Mouse (Mus musculus): ENCODE data around the gene Zfp160.
A peak's percentile ranks its signal among the peaks of the same experiment; 100 is the strongest.
"Not testable (repeated sequence)": the region's sequence is repeated elsewhere in the genome, so short reads cannot be mapped to it uniquely, and the experiment has no call there.

Zfp160 gene

GRCm38 (mm10) chr17:21008382-21009331 lies at the start of gene Zfp160:
TSS of gene Zfp160 (plus strand) at chr17:21008903.
- DNase-seq (ENCODE audit: extremely low read depth, insufficient read length, low spot score) = peak; percentile 84

GRCm38 (mm10) chr17:20960386-20960785 lies 48.3 kb upstream of the Zfp160 start:
- no peak for DNase-seq (ENCODE audit: extremely low read depth, insufficient read length, low spot score)

- DNase-seq (ENCODE audit: extremely low read depth, insufficient read length, low spot score) = no peak
Measured at GRCm38 (mm10) chr17:20965421-20965820, 43.3 kb upstream of the Zfp160 start.

- no peak for DNase-seq (ENCODE audit: extremely low read depth, insufficient read length, low spot score)
Measured at GRCm38 (mm10) chr17:20966681-20967080, 42.0 kb upstream of the Zfp160 start.

GRCm38 (mm10) chr17:20993716-20994115 lies 15.0 kb upstream of the Zfp160 start:
- no peak for DNase-seq (ENCODE audit: extremely low read depth, insufficient read length, low spot score)

- DNase-seq (ENCODE audit: extremely low read depth, insufficient read length, low spot score) = no peak
Measured at GRCm38 (mm10) chr17:20996364-20996763, 12.3 kb upstream of the Zfp160 start, which contains the start of gene Vmn1r233. TSS of gene Vmn1r233 (minus strand) at chr17:20996464.

- no peak for DNase-seq (ENCODE audit: extremely low read depth, insufficient read length, low spot score)
Measured at GRCm38 (mm10) chr17:21009726-21010125, 1.0 kb downstream of the Zfp160 start.

- DNase-seq (ENCODE audit: extremely low read depth, insufficient read length, low spot score) = no peak
Measured at GRCm38 (mm10) chr17:21018410-21019080, 9.8 kb downstream of the Zfp160 start.

GRCm38 (mm10) chr17:21048020-21048419 lies 39.3 kb downstream of the Zfp160 start:
- DNase-seq (ENCODE audit: extremely low read depth, insufficient read length, low spot score) = not testable (repeated sequence)

GRCm38 (mm10) chr17:21050901-21051300 lies 42.2 kb downstream of the Zfp160 start:
- no peak for DNase-seq (ENCODE audit: extremely low read depth, insufficient read length, low spot score)

GRCm38 (mm10) chr17:21051341-21051740 lies 42.6 kb downstream of the Zfp160 start:
- DNase-seq (ENCODE audit: extremely low read depth, insufficient read length, low spot score) = not testable (repeated sequence)

- not testable (repeated sequence) for DNase-seq (ENCODE audit: extremely low read depth, insufficient read length, low spot score)
Measured at GRCm38 (mm10) chr17:21051919-21052318, 43.2 kb downstream of the Zfp160 start.

- DNase-seq (ENCODE audit: extremely low read depth, insufficient read length, low spot score) = no peak
Measured at GRCm38 (mm10) chr17:21053267-21053666, 44.6 kb downstream of the Zfp160 start.

- not testable (repeated sequence) for DNase-seq (ENCODE audit: extremely low read depth, insufficient read length, low spot score)
Measured at GRCm38 (mm10) chr17:21055111-21055510, 46.4 kb downstream of the Zfp160 start.

- no peak for DNase-seq (ENCODE audit: extremely low read depth, insufficient read length, low spot score)
Measured at GRCm38 (mm10) chr17:21065501-21065900, 56.8 kb downstream of the Zfp160 start.

GRCm38 (mm10) chr17:21067036-21067435 lies 58.3 kb downstream of the Zfp160 start:
- DNase-seq (ENCODE audit: extremely low read depth, insufficient read length, low spot score) = no peak

- not testable (repeated sequence) for DNase-seq (ENCODE audit: extremely low read depth, insufficient read length, low spot score)
Measured at GRCm38 (mm10) chr17:21069443-21069842, 60.7 kb downstream of the Zfp160 start.

GRCm38 (mm10) chr17:21070971-21071370 lies 62.3 kb downstream of the Zfp160 start:
- not testable (repeated sequence) for DNase-seq (ENCODE audit: extremely low read depth, insufficient read length, low spot score)

Data from 3134 (cell line).